Mouse (Mus musculus) erythroblast, adult 5-6 weeks (primary cell): Measurements from ENCODE around the gene Dcbld2. TPM values are rescaled to one million over a fixed set of nuclear protein-coding genes. Genes with fewer than 3 reads are reported as not detected.

Experiments used
- total RNA-seq, 2 experiments: library from RNA; stranded (forward) in 1 of 2; stranded (reverse) in 1 of 2; fragments of 150-400 nt in 1 of 2; fragments of 200-764, 138-1000 nt in 1 of 2; gene quantifications; 2 replicates each; pipeline versions ENCODE4 v1.2.3 to v1.2.4; 2015 to 2017; ENCODE audit warnings: low replicate concordance in 2 of 2

Gene Dcbld2
- total RNA-seq, 2 experiments from 2014 or later = 0.17 to 6.3 TPM

Other genes with a start within 250 kb of the Dcbld2 start
- 95.3 and 151 TPM in 2 replicates for gene St3gal6, start 115.8 kb downstream of the Dcbld2 start, total RNA-seq (2015; ENCODE audit: low replicate concordance)
- gene St3gal6, start 115.8 kb downstream of the Dcbld2 start, total RNA-seq (2017; ENCODE audit: low replicate concordance) = 155 and 194 TPM in 2 replicates
- not detected in 2 replicates for gene Gm813, start 208.5 kb downstream of the Dcbld2 start, total RNA-seq (2015; ENCODE audit: low replicate concordance)
- not detected in 2 replicates for gene Gm813, start 208.5 kb downstream of the Dcbld2 start, total RNA-seq (2017; ENCODE audit: low replicate concordance)
- not detected in 2 replicates for gene E330017A01Rik, start 230.3 kb downstream of the Dcbld2 start, total RNA-seq (2015; ENCODE audit: low replicate concordance)
- gene E330017A01Rik, start 230.3 kb downstream of the Dcbld2 start, total RNA-seq (2017; ENCODE audit: low replicate concordance) = not detected in 2 replicates